Mouse (Mus musculus): Measurements from ENCODE around the gene Mrtfa.

Mrtfa gene

DNA sequence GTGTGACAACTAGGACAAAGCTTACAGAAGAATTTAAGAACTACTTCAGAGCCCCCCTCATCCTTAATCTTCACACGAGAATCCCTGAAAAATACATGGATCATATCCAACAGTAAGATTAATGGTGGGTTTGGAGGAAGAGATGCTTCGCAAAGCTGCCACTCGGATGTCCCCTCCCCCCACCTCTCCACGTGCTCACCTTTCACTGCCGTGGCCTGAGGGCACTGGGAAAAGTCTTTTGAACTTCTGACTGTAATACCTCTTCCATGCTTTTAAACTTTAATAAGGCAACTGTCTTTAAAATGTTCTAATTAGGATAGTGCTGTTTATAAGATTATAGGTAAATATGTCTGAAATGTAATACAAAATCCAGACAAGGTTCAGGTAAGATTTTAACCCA lies 216.2 kb downstream of the Mrtfa start:
- no peak for DNase-seq

DNA sequence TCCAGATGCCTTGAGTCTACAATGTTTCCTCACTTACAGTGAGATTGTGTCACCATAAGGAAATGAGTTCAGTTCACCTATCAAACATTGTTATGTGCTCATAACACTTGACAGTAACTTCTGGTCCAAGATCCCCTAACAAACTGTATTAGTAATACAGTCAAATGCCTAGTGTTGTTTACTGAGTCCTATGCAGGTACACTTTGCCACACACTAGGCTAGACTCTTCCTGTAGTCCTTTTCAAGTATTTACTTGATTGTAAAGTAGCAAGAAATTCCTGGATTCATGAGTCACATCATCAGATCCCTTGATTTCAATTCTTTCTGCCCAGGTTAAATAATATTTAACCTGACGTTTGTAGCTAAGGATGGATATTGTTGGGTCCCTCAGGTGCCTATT lies 221.2 kb downstream of the Mrtfa start:
- DNase-seq = no peak

Data from cerebellum, postnatal 14 days (tissue).